Mouse (Mus musculus) gastrocnemius, postnatal 10 days (tissue): ENCODE measurements around the gene Dtx1. TPM values are rescaled to one million over a fixed set of nuclear protein-coding genes. Genes with fewer than 3 reads are reported as not detected.

Experiments
- DNase-seq: peaks from one replicate; pipeline ENCODE4 v3.0.0; 2021; ENCODE audit warnings: mixed read lengths
- total RNA-seq, 2 experiments: library from RNA; stranded (reverse); gene quantifications; 2 replicates each; pipeline ENCODE4 v1.2.3; 2021

Gene Dtx1
- total RNA-seq, 2 experiments from 2014 or later: 1.2 to 1.4 TPM

DNA sequence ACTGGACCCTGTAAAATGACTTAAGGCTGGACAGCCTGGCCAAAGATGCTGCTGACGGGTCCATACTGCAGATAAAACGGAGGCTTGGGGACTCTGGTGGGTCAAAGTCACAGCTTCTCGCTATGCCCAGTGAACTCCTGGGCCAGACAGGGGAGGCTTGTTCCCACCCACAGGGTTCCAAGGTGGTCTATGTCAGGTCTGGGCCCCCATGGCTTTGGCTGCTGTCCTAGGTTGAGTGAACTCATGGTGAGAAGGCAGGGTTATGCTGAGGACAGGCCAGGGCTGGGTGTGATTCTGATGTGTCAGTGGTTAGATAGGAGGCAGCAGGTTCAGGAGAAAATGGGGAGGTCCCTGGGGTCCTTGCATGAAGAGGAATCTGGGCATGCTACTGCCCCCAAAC, 8.1 kb downstream of the Dtx1 start:
- DNase-seq: no peak

DNA sequence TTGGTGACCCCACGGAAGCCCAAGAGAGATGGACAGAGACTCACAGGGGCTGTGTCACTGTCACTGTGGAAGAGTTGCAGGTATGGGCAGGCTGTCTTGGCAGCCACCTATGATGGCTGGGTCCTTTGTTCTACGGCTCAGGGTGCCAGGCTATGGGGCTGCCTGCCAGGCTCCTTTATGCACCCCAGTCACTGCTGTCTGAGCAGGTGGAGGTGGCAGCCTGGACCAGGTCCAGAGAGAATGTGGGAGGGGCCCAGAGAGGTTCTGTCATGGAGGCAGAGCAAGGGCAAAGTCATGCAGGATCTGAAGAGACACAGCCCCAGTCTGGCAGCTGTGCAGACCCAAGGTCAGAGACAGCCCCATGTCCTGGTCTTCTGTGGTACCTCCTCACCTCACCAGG, 8.8 kb downstream of the Dtx1 start:
- DNase-seq: no peak

DNA sequence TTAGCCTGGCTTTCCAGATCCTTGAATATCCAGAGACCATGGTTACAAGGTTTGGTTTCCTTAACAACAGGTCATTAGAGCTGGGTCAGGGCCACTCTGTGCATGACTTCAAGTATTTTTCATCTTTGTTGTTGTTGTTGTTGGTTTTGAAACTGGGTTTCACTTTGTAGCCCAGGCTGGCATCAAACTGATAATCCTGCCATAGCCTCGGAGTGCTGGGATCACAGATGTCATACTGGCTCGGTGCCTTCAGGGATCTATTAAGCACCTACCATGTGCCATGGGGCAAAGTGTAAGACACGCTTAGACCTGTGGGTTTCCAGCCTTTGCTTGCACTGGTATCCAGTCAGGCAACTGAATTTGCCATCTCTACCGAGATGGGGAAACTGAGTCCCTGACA, 9.3 kb downstream of the Dtx1 start:
- no peak for DNase-seq

DNA sequence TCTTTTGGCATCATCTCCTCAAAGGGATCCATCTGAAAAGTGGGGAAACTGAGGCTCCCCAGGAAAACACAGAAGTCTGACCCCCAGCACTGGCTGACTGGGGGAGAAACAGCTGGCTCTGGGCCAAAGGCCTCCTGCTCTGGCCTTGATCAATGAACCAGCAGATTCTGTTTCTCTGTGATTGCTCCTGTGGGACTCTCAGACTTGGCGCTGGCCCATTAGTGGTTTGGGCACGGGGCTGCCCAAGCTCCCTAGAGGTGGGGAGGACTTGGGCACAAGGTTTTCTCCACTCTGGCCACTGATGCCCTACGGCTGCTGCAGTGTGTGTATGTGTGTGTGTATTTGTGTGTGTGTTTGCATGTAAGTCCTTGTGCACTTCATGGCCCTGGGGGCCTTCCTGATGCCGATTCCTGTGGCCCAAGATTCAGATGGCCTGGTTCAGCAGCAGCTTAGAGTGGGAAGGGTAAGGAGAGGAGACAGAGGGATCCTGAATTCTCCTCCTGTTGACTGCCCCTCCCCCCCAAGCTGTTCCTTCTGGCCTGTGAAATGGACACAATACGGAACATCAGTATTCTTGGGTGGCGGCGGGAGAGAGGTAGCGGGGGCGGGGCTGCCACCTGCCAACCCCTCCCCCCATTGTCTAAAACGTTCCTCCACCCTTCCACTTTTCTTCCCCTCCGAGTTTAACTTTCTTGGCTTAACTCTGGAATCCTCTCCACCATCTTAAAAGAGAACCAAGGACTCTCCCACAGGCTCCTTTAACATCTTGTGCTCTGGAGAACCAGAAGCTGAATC, 10.5 kb downstream of the Dtx1 start:
- DNase-seq: no peak

DNA sequence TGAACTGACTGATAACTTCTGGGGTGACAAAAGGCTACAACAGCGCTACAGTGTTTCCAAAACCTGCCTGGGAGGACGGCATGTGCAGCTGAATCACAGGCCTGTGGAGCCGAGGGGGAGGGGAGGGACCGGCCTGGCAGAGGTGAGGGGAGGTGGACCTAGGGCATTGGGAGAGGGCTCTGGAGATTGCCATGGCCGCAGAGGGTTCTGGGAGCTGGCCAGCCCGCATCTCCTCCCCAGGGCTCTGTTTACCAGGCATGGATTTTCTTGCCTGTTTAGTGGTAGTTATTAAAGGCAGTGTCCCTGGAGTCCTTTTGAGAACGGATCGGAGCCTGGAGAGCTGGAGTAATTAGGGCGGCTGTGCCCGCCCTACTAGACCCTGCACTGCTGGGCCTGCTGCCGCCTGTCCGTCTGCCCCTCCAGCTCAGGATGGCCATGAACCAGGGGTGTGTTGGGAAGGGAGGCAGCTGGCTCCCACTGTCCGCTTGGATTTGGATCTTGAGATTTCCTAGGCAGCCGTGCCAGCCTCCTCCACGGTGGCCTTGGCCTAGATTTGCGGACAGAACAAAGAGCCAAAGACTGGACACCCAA, 12.8 kb downstream of the Dtx1 start:
- DNase-seq: no peak

DNA sequence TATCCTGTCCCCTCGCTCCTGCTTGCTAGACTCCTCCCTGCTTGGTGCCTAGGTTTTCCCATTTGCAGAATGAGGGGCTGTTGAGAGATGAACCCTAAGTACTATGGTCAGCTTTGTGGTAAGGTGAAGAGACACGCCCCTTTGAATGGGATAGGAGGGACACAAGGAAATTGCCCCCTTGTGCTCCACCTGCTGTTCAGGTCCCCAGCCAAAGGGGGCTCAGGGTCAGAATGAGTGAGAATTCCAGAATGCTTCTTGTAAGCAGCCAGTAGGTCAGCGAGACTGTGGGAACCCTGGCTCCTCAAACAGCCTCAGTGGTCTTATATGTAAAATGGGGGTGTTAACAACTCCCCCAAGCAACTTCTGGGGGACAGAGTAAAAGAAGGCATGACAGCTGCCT, 13.5 kb downstream of the Dtx1 start:
- DNase-seq: no peak

DNA sequence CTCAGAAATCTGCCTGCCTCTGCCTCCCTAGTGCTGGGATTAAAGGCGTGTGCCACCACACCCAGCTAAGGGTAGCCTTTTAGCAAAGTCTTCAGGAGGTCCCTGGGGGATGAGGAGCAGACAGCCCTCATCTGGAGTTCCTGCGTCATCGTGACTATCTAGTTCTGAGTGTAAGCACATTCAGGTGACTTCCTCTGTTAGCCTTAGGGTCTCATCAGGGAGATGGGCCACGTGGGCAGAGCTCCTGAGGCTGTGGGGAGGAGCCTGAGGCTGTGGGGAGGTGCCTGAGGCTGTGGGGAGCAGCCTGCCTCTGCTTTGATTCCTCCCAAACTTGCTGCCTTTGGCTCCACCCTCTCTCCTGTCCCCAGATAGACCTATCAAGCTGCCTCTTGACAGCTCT, 14.9 kb downstream of the Dtx1 start:
- DNase-seq: no peak

DNA sequence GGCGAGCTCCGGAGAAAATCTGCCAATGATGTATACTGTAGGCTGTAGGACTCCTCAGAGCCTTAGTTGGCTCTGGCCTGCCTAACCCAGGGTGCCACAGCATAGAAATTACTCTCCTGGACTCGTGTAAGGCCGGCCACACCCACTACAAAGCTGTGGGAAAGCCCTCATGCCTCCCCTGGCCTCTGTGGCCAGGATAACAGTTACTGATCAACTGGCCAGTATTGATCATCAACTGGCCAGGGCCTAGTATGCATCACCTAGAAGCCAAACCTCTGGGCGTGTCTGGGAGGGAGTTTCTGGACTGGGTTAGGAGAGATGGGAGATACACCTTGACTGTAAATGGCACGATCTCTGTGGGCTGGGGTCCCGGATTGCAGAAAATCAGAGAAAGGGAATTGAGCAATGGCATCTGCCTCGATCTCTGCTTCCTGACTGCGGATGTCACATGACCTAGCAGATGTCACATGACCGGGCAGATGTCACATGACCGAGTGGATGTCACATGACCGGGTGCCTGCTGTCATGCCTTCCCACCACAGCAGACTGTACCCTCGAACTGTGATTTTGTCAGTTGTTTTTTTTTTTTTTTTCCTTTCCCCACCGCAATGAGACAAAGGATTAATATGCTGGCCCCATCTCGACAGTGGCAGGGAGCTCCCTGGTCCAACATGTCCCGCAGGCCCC, 15.5 kb downstream of the Dtx1 start:
- no peak for DNase-seq

DNA sequence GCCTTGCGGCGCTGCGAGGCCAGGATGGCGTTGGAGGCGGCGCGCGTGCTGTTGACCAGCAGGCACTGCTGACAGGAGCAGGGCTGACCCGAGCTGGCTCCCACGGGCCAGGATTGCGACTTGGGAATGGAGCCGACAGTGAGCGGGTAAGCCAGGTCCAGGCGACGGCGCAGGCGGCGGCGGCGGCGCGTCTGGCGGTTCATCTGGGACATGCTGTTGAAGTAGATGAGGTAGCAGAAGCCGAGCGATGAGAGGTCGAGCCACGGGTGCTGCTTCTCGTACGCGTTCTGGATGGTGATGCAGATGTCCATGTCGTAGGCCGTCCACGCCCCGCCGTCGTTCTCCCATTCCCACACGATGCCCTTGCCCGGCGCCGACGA, 17.0 kb downstream of the Dtx1 start:
- no peak for DNase-seq

DNA sequence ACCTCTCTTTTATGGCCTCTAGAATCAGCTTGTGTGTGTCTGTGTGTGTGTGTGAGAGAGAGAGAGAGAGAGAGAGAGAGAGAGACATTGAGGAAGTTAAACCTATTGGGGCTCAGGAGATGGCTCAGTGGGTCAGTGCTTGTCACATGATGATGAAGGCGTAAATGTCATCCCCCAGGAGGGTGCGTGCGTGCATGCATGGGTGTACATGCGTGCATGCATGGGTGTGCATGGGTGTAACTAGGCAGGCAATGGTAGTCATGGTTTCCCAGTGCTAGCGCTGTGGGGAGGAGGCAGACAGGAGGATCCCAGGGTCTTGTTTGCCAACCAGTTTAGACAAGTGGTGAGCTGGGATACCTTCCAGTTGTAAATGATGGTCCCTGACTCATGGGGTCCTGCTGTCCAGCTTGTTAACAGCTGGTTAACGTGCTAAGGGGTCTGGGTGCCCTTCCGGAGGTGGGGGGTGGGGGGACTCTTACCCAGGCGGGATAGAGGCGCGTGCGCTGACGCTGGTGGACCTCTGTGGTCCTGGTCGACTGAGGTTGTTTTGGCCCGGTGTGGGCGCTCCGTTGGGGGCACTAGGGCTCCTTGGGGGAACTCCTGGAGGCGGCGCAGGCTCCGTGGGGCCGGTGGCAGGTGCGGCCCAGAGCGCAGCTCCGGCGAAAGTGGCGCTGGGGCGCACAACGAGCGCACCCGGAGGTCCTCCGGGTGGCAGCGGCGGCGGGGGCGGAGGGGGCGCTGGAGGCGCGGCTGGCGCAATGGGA, 17.6 kb downstream of the Dtx1 start:
- no peak for DNase-seq

DNA sequence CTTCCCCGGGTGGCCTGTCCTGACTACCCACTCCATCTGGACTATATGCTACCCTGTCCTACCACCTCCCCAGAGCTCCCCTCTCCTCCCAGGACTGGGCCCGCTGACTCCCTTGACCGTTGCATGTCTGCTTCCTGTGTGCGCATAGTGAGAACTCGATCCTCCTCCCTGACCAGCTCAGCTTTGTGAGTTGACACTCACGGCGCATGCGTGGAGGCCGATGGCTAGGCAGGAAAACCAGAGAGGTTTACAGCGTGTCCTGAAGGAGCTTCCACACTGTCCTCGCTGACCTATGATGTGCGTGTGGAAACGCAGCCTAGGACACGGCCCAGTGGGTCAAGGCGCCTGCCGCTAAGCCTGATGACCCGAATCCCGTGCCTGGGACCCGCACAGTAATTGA, 19.7 kb downstream of the Dtx1 start:
- no peak for DNase-seq

DNA sequence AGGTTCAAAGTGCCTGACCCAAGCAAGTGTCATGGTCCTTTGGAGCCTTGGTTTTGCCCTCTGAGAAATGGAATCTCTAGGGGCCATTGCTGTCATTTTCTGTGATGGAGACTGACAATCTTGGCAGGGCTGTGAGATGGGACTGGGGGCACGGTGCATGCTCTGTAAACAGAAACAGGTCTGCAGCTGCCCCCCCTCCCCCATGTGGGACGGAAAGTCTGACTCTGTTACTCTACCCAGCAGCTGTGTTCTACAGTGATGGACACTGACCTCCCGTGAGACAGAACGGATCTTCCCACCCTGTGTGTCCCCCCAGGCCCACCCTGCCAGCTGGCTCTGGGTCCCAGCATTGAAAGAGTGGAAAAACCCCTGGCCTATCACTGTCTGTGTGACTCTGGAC, 21.3 kb downstream of the Dtx1 start:
- no peak for DNase-seq

DNA sequence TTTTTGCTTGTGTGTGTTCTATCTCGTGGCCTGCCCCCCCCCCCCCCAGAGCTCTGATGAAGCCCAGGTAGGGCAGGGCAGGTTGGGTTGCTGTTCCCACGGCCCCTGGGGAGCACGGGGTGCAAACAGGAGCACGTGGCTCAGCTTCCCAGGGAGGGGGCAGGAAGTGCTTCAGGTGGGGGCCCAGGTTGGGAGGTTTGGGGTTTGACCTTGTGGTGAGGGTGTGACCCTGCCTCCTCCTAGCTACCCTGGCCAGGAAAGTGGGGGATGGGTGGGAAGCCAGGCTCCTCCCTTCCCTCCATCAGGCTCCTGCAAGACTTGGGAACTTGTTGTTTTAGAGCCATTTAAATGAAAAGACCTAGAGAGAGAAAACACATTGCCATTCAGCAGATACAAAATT, 23.3 kb downstream of the Dtx1 start:
- no peak for DNase-seq

DNA sequence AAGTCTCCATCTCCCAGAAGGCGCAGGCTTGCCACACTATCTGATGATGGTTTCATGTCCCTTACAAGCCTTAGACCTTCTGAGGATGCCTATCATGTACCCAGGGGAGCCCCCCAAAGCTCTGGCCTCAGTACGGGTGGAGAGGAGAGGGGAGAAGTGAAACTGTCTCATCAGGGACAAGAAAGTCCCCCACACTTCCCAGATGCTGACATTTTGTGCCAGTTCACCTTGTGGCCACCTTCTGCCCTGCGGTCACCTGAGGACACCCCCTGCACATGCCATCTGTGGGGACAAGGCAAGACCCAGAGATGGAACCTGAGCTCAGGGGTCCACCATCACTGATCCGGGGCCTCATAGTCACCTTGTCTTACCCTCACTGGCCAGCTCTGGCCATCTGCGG, 23.8 kb downstream of the Dtx1 start:
- DNase-seq: no peak

DNA sequence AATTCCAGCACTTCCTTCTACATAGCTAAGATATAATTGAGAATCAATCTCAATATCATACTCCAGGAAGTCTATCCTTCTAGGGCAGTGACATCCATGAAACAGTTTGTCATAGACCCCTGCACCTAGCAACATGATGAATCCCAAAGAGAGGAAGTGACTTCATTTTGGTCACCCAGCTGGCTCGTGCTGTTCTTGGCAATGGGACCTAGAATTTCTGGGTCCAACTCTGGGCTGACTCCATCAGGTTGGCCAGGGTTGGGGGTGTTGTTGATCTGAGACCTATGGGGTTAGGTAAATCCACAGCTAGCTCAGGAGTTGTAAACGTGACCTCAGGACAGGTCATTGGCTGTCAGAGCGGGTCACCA, 24.3 kb downstream of the Dtx1 start:
- no peak for DNase-seq

DNA sequence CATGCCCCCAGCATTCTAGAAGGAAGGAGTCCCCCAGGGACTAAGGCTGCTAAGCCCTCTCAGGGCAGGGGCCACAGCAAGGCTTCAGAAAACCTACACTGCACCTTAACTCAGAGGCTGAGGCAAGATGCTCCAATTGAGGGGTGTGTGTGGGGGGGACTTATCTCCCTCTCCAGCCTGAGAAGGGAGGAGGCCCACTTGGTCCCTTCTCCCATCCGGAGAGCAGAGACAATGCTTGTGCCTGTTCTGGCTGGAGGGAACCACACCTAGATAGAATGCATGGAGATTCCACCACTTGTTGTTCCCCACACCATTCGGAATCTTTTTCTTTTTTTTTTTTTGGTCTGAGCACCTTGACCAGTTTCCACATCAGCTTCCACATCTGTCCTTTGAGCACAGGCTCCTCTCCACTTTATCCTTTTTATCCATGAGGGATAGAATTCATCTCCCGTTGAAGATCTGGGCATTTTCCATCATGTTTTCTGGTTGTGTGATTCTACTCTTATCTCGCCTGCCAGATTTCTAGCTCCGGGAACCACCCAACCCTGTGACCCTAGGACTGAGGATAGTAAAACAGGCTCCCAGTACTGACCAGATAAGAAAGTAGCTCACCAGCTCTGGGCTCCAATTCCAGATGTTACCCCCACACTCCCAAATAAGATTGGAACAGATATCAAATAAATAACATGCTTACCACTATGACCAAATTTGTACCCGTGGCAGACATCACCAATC, 24.8 kb downstream of the Dtx1 start:
- DNase-seq: no peak

DNA sequence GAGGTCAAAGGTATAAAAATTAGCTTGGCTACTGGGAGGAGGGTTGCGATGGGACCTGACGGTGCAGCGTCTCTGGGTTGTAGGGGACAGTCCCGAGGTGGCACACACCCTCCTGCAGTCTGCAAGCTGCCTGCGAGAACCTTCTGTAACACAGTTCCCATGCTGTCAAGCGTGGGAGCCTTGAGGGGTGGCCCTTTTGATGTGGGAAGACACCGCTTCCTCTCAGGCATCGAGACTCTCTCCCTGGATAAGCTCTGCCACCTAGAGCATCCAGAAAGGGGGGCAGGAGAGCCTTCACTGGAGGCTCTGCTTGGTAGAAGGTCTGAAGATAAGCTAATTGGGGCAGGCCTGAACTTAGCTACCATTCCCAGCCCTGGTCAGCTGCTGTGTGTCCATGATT, 26.0 kb downstream of the Dtx1 start:
- no peak for DNase-seq

DNA sequence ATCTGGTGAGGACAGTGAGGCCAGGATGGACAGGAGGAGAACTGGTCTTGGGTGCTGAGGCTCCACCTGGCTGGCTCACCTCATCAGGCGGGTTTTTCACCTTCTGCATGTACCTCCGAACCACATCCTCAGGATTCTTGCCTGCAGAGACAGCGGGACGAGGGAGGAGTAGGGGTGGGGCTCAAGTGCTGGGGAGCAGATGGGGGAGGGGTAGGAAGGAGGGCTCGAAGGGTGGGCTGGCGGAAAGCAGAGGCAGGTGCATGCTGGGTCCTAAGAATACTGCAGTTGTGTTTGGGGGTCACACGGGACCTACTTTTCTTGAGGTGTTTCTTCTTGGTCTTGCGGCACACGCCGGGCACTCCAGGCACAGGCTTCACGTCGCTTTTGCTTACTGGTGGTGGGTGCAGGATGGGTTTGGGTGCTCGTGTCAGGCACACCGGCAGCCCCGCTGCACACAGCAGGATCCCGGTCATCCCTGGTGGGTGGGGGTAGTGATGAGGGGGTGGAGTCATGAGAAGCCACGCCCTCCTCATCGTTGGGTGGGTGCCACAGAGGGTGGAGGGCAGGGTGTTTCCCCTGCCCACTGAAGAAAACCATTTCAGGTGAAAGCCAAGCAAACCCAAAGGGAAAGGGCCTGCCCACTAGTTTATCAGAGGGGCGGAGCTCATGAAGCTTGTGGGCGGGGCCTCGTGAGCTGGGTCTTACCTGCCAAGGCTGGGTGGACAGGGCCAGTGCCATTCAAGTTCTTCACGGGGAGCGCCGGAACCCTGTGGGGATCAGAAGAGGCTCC, 28.6 kb downstream of the Dtx1 start:
- DNase-seq: no peak

DNA sequence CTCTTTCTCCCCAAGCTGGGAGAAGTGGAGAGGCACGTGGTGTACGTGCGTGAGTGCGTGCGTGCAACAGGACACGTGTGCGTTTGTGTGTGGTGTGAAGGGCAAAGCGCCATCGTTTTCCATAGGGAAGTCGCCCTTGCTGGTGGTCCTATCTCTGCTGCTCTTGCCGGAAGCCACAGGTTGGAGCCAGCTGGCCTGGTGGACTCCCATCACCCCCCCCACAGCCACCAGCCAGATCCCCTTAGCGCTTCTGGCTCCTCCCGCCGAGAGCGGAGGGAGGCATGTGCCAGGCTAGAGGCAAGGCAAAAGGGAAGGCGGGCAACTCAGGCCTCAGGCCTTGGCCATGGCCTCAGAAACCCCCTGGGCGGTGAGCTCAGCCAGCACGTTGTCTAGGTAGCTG, 30.8 kb downstream of the Dtx1 start:
- no peak for DNase-seq

DNA sequence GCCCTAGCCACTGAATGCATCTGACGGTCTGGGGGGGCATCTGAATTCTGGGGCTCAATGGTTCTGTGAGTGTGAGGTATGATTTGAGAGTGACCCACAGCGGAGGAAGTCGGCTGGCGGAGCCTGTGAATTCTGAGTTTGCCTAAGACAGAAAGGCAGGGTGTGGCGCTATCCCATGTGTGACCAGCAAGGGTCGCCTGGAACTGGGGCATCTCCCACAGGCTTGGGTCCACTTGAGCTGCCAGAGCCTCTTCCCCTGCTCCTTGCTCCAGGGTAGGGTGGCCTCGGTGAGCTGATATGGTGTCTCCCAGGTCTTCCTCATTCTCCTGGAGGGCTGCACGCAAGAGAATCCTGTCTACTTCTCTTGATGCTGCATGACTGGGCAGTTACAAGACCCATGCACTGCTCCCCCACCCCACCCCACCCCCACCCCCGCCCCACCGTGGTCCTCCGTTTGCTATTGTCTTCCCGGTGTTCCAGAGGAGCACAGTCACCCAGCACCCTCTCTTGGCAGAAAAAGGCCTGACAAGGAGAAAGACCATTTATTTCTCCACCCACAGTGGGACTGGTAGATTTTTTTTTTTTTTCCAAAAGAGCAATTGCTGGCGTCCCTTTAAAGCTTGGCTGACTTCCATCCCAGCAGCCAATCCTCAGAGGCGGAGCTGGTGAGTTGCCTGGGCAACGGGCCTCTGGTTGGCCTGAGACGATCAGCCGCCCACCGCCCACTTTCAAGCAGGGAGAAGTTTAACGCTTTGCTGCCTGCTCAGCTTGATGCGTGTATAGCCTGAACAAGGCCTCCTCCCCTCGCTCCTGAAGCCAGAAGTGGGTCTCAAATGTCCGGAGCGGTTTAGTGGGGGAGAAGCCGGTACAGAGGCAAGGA, 31.8 kb downstream of the Dtx1 start:
- DNase-seq: peak; percentile 74

DNA sequence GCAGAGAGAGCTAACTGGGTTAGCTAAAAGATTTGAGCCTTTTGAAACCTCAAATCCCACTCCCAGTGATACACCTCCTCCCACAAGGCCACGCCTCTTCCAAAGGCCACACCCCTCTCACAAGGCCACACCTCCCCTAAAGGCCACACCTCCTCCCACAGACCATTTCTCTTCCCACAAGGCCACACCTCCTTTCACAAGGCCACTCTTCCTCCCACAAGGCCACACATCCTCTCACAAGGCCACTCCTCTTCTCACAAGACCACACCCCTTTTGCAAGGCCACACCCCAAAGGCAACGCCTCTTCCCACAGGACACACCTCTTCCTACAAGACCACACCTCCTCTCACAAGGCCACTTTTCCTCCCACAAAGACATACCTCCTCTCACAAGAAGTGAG, 34.2 kb downstream of the Dtx1 start:
- DNase-seq: no peak
